Mouse (Mus musculus): ENCODE measurements at regions not wholly inside any gene's neighbourhood (a gene's known extent, or its start where the extent isn't known, plus 50 kb on each side); places are given as distances from the start of the nearest gene placed in this dataset.

- H3K9me3 ChIP-seq (ENCODE audit: control insufficient read depth, low read length) = no peaks in the 10 kb centered on the region
- DNase-seq (ENCODE audit: low read depth in 3 of 3, low spot score in 3 of 3) (no peak), ATAC-seq (ENCODE audit: insufficient read depth) (no peak)
- no peak overlapping the region for H3K27ac ChIP-seq
- no peak overlapping the region for H3K4me2 ChIP-seq (ENCODE audit: low read depth)
- no peaks in the 10 kb centered on the region for H3K36me3 ChIP-seq (replicated peaks; ENCODE audit: control insufficient read depth, insufficient read depth, low read depth)
- no peak overlapping the region for H3K9ac ChIP-seq (replicated peaks)
- no peak overlapping the region for H3K4me3 ChIP-seq (ENCODE audit: insufficient read depth in 1 of 2, low read depth in 2 of 2, low read length in 2 of 2)
- no peaks in the 10 kb centered on the region for H3K4me1 ChIP-seq (replicated peaks; ENCODE audit: control insufficient read depth in 2 of 2, insufficient read depth in 2 of 2, low read length in 1 of 2)
- H3K27me3 ChIP-seq (ENCODE audit: control insufficient read depth, insufficient read depth, low read length) = no peaks in the 10 kb centered on the region
- 67% methylated on average over 2 of the region's 2 CpGs for WGBS (ENCODE audit: insufficient replicate concordance)
- TF ChIP-seq CTCF (IDR thresholded peaks at IDR 0.05; ENCODE audit: low read depth) (no peak), EP300 (IDR thresholded peaks at IDR 0.05; ENCODE audit: low read depth) (no peak)
Measured at GRCm38 (mm10) chr16:86325406-86325805, 423.8 kb upstream of the Adamts5 start.

GRCm38 (mm10) chr16:86318898-86319297 is 417.3 kb upstream of the Adamts5 start:
- no peak overlapping the region for H3K4me2 ChIP-seq (ENCODE audit: low read depth)
- no peak overlapping the region for H3K4me3 ChIP-seq (ENCODE audit: insufficient read depth in 1 of 2, low read depth in 2 of 2, low read length in 2 of 2)
- TF ChIP-seq CTCF (IDR thresholded peaks at IDR 0.05; ENCODE audit: low read depth) (no peak), EP300 (IDR thresholded peaks at IDR 0.05; ENCODE audit: low read depth) (no peak)
- no peaks in the 10 kb centered on the region for H3K36me3 ChIP-seq (replicated peaks; ENCODE audit: control insufficient read depth, insufficient read depth, low read depth)
- 66% methylated on average over 2 of the region's 2 CpGs for WGBS (ENCODE audit: insufficient replicate concordance)
- no peaks in the 10 kb centered on the region for H3K4me1 ChIP-seq (replicated peaks; ENCODE audit: control insufficient read depth in 2 of 2, insufficient read depth in 2 of 2, low read length in 1 of 2)
- no peaks in the 10 kb centered on the region for H3K9me3 ChIP-seq (ENCODE audit: control insufficient read depth, low read length)
- H3K27me3 ChIP-seq (ENCODE audit: control insufficient read depth, insufficient read depth, low read length) = no peaks in the 10 kb centered on the region
- no peak for ATAC-seq (ENCODE audit: insufficient read depth)
- no peak overlapping the region for H3K9ac ChIP-seq (replicated peaks)
- DNase-seq (ENCODE audit: low read depth in 3 of 3, low spot score in 3 of 3) = no peak
- no peak overlapping the region for H3K27ac ChIP-seq

GRCm38 (mm10) chr16:86309696-86310095 is 408.1 kb upstream of the Adamts5 start:
- Histone ChIP-seq H3K9ac (replicated peaks) (no peak overlapping the region), H3K27me3 (ENCODE audit: control insufficient read depth, insufficient read depth, low read length) (no peaks in the 10 kb centered on the region), H3K4me2 (ENCODE audit: low read depth) (no peak overlapping the region), H3K4me3 (ENCODE audit: insufficient read depth in 1 of 2, low read depth in 2 of 2, low read length in 2 of 2) (no peak overlapping the region), H3K27ac (no peak overlapping the region), H3K9me3 (ENCODE audit: control insufficient read depth, low read length) (no peaks in the 10 kb centered on the region), H3K4me1 (replicated peaks; ENCODE audit: control insufficient read depth in 2 of 2, insufficient read depth in 2 of 2, low read length in 1 of 2) (no peaks in the 10 kb centered on the region), H3K36me3 (replicated peaks; ENCODE audit: control insufficient read depth, insufficient read depth, low read depth) (no peaks in the 10 kb centered on the region)
- no peak for DNase-seq (ENCODE audit: low read depth in 3 of 3, low spot score in 3 of 3)
- ATAC-seq (ENCODE audit: insufficient read depth) = no peak
- TF ChIP-seq EP300 (IDR thresholded peaks at IDR 0.05; ENCODE audit: low read depth) (no peak), CTCF (IDR thresholded peaks at IDR 0.05; ENCODE audit: low read depth) (no peak)
- 47% methylated on average over 2 of the region's 2 CpGs for WGBS (ENCODE audit: insufficient replicate concordance)

- Histone ChIP-seq H3K9me3 (ENCODE audit: control insufficient read depth, low read length) (no peaks in the 10 kb centered on the region), H3K4me1 (replicated peaks; ENCODE audit: control insufficient read depth in 2 of 2, insufficient read depth in 2 of 2, low read length in 1 of 2) (no peaks in the 10 kb centered on the region), H3K9ac (replicated peaks) (no peak overlapping the region), H3K4me3 (ENCODE audit: insufficient read depth in 1 of 2, low read depth in 2 of 2, low read length in 2 of 2) (no peak overlapping the region), H3K4me2 (ENCODE audit: low read depth) (no peak overlapping the region), H3K36me3 (replicated peaks; ENCODE audit: control insufficient read depth, insufficient read depth, low read depth) (no peaks in the 10 kb centered on the region), H3K27ac (no peak overlapping the region), H3K27me3 (ENCODE audit: control insufficient read depth, insufficient read depth, low read length) (no peaks in the 10 kb centered on the region)
- DNase-seq (ENCODE audit: low read depth in 3 of 3, low spot score in 3 of 3) (no peak), ATAC-seq (ENCODE audit: insufficient read depth) (no peak)
- TF ChIP-seq CTCF (IDR thresholded peaks at IDR 0.05; ENCODE audit: low read depth) (no peak), EP300 (IDR thresholded peaks at IDR 0.05; ENCODE audit: low read depth) (no peak)
- WGBS (ENCODE audit: insufficient replicate concordance) = 65% methylated on average over 2 of the region's 2 CpGs
Measured at GRCm38 (mm10) chr16:86303869-86304268, 402.2 kb upstream of the Adamts5 start.

- Histone ChIP-seq H3K9ac (replicated peaks) (no peak overlapping the region), H3K27ac (no peak overlapping the region), H3K4me3 (ENCODE audit: insufficient read depth in 1 of 2, low read depth in 2 of 2, low read length in 2 of 2) (no peak overlapping the region), H3K9me3 (ENCODE audit: control insufficient read depth, low read length) (no peaks in the 10 kb centered on the region), H3K4me1 (replicated peaks; ENCODE audit: control insufficient read depth in 2 of 2, insufficient read depth in 2 of 2, low read length in 1 of 2) (no peaks in the 10 kb centered on the region), H3K4me2 (ENCODE audit: low read depth) (no peak overlapping the region), H3K27me3 (ENCODE audit: control insufficient read depth, insufficient read depth, low read length) (no peaks in the 10 kb centered on the region), H3K36me3 (replicated peaks; ENCODE audit: control insufficient read depth, insufficient read depth, low read depth) (no peaks in the 10 kb centered on the region)
- ATAC-seq (ENCODE audit: insufficient read depth) = no peak
- WGBS (ENCODE audit: insufficient replicate concordance) = 37% methylated on average over 3 of the region's 3 CpGs
- DNase-seq (ENCODE audit: low read depth in 3 of 3, low spot score in 3 of 3) = no peak
- no peak for TF ChIP-seq CTCF (IDR thresholded peaks at IDR 0.05; ENCODE audit: low read depth)
- TF ChIP-seq EP300 (IDR thresholded peaks at IDR 0.05; ENCODE audit: low read depth) = no peak
Measured at GRCm38 (mm10) chr16:86302451-86303145, 401.0 kb upstream of the Adamts5 start.

Measured in liver, embryonic 14.5 days (tissue).